Mouse (Mus musculus) brain, embryonic 14.5 days (tissue): ENCODE measurements at regions not wholly inside any gene's neighbourhood (a gene's known extent, or its start where the extent isn't known, plus 50 kb on each side); places are given as distances from the start of the nearest gene placed in this dataset.

Experiments used
- CTCF ChIP-seq: fragments of 200-500 bp; IDR thresholded peaks from 2 replicates; pipeline ENCODE4 v1.5.1; 2012; ENCODE audit warnings: inconsistent platforms, mild to moderate bottlenecking, moderate library complexity, borderline replicate concordance; ENCODE audit not compliant: insufficient read depth, insufficient read length; ENCODE audit errors: extremely low read depth
- POLR2A ChIP-seq: fragments of 200-500 bp; IDR thresholded peaks from 2 replicates; pipeline ENCODE4 v1.6.1; 2012; ENCODE audit warnings: mild to moderate bottlenecking, inconsistent platforms, borderline replicate concordance; ENCODE audit not compliant: poor library complexity, insufficient read depth, insufficient read length, severe bottlenecking; ENCODE audit errors: extremely low read depth

DNA sequence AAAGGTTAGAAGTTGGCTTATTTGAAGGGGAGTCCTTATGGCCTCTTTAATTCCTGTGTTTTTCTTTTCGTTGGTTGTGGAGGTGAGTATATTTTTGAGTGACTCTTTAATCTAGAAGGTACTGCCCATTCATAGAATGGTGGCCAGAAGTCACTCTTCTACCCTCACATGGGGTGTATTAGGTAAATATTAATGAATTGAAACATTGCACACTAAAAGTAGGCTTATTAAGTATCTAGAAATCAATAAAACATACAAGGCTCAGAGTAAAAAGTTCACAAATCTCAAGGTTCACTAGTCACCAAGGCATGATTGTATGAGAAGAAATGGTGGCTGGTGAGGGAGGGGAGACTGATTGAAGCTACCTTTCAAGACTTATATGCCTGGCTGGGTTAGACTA, 1167.1 kb downstream of the Sorcs3 start:
- TF ChIP-seq CTCF = no peak
- TF ChIP-seq POLR2A = no peak
